ENCODE assay signal across 9 mouse cellular contexts in the genomic region with DNA sequence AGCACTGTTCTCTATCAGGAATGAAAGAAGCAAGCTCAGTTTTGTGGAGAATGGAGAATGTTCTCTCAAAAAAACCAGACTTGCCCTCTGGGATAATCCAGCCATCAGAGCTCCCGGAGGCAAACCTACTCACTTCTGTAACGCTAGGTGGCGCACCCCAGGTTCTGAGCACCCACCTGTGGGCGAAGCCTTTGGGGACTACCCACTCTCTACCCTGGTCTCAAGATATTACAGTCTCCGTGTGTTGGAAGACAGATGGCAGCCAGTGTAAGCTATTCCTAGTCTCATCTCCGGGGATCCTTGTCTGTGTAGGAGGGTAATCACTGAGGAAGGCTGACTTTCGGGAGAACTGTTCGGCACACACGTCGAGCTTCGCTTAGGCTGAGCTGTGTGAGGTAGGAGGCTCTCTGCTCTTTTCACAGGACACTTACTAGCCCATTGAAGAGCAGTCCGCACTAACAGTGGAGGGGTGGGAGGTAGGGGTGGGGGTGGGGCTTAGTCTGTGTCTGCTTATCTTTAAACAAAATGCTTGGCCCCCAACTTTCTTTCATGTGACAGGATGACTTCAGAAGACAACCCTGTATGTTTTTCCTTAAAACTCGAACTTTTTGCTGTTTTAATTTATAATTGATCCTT. TPM values are rescaled to one million over a fixed set of nuclear protein-coding genes. Genes with fewer than 3 reads are reported as not detected.
A peak's percentile ranks its signal among the peaks of the same experiment; 100 is the strongest.
DNase-seq lines count a peak whose midpoint lies in the region; ATAC-seq lines count a peak whose summit lies in the region.
"Had no signal": no experiment of that assay in that cellular context is flagged by ENCODE, and none has a peak within 500 bp of the region (broad histone marks: within the 10 kb centered on the region; RNA-seq: fewer than 3 reads in every experiment).

No protein-coding gene starts in this region.

- ATAC-seq in intestine, embryonic 14.5 days (replicated peaks; ENCODE audit: low FRiP score, low TSS enrichment, low read depth) = no peak
- no peak for ATAC-seq in intestine, embryonic 16.5 days
- ATAC-seq in liver, embryonic 11.5 days (replicated peaks; ENCODE audit: low FRiP score) = peak; percentile 77

- H3K4me1 ChIP-seq in intestine, embryonic 14.5 days (replicated peaks; ENCODE audit: control insufficient read depth, insufficient read depth, low read length) = peaks cover 6% of the 10 kb centered on the region; the same call in 1 of the 2 replicates
- H3K4me1 ChIP-seq in intestine, embryonic 16.5 days (ENCODE audit: control insufficient read depth, insufficient read depth, low read length) = peaks cover 3% of the 10 kb centered on the region; the same call in 1 of the 2 replicates
- H3K4me1 ChIP-seq in liver, embryonic 11.5 days (replicated peaks; ENCODE audit: control insufficient read depth, insufficient read depth, low read length) = peaks cover 32% of the 10 kb centered on the region

- no peaks in the 10 kb centered on the region for H3K9me3 ChIP-seq in intestine, embryonic 14.5 days (ENCODE audit: control insufficient read depth, low read length)
- H3K9me3 ChIP-seq in intestine, embryonic 16.5 days (ENCODE audit: control insufficient read depth, low read length) = no peaks in the 10 kb centered on the region
- no peaks in the 10 kb centered on the region for H3K9me3 ChIP-seq in liver, embryonic 11.5 days (ENCODE audit: control insufficient read depth, low read length)
- H3K9me3 ChIP-seq: embryonic facial prominence, embryonic 12.5 days had no signal

- no peaks in the 10 kb centered on the region for H3K27me3 ChIP-seq in intestine, embryonic 14.5 days (replicated peaks; ENCODE audit: control insufficient read depth, insufficient read depth, low read length)
- no peaks in the 10 kb centered on the region for H3K27me3 ChIP-seq in intestine, embryonic 16.5 days (replicated peaks; ENCODE audit: control insufficient read depth, insufficient read depth, low read length)
- no peaks in the 10 kb centered on the region for H3K27me3 ChIP-seq in liver, embryonic 11.5 days (replicated peaks; ENCODE audit: control insufficient read depth, insufficient read depth, low read length)
- H3K27me3 ChIP-seq: embryonic facial prominence, embryonic 12.5 days had no signal

- H3K36me3 ChIP-seq in intestine, embryonic 14.5 days (ENCODE audit: control insufficient read depth, insufficient read depth, low read length) = no peaks in the 10 kb centered on the region
- no peaks in the 10 kb centered on the region for H3K36me3 ChIP-seq in intestine, embryonic 16.5 days (ENCODE audit: control insufficient read depth, insufficient read depth, low read length)
- H3K36me3 ChIP-seq in liver, embryonic 11.5 days (ENCODE audit: control insufficient read depth, insufficient read depth, low read length) = no peaks in the 10 kb centered on the region
- H3K36me3 ChIP-seq: embryonic facial prominence, embryonic 12.5 days had no signal

- peak; percentile 76 for DNase-seq in intestine, embryonic 14.5 days (ENCODE audit: low spot score)
- peak; percentile 84 for DNase-seq in ZHBTc4 (ENCODE audit: low read depth, low spot score)
- peak; percentile 74 for DNase-seq in embryo, embryonic 10.5 days (ENCODE audit: low spot score)
- DNase-seq in heart, postnatal 36 days = peak; percentile 61 to 66
- DNase-seq in liver, embryonic 11.5 days (ENCODE audit: low spot score) = peak; percentile 72
- DNase-seq in right cerebral cortex, postnatal 10 days (ENCODE audit: low spot score in 2 of 2) = peak; percentile 84
- peak; percentile 55 to 56 for DNase-seq in urinary bladder, postnatal 36 days (ENCODE audit: low spot score in 2 of 2)

- H3K9ac ChIP-seq in intestine, embryonic 14.5 days (ENCODE audit: low read length) = no peak overlapping the region
- H3K9ac ChIP-seq in intestine, embryonic 16.5 days (ENCODE audit: low read depth, low read length) = no peak overlapping the region
- peak overlapping the region; percentile 63 for H3K9ac ChIP-seq in liver, embryonic 11.5 days (ENCODE audit: low read depth, low read length)
- H3K9ac ChIP-seq: embryonic facial prominence, embryonic 12.5 days had no signal

- 32% methylated on average over 13 of the region's 13 CpGs for WGBS in intestine, embryonic 14.5 days
- 37% methylated on average over 13 of the region's 13 CpGs for WGBS in intestine, embryonic 16.5 days
- WGBS in liver, embryonic 11.5 days = 20% methylated on average over 13 of the region's 13 CpGs

- H3K4me2 ChIP-seq in intestine, embryonic 14.5 days (ENCODE audit: low read length) = 0 out of 2 replicates have a peak overlapping the region, but pooled peaks have one; percentile 4
- no peak overlapping the region for H3K4me2 ChIP-seq in intestine, embryonic 16.5 days (ENCODE audit: low read depth, low read length)
- H3K4me2 ChIP-seq in liver, embryonic 11.5 days = peak overlapping the region; percentile 65
- H3K4me2 ChIP-seq: embryonic facial prominence, embryonic 12.5 days had no signal

- no peak overlapping the region for H3K27ac ChIP-seq in intestine, embryonic 14.5 days (ENCODE audit: low read depth)
- H3K27ac ChIP-seq in intestine, embryonic 16.5 days (ENCODE audit: low read length) = no peak overlapping the region
- H3K27ac ChIP-seq in liver, embryonic 11.5 days (ENCODE audit: low read depth, low read length) = peak overlapping the region; percentile 77
- H3K27ac ChIP-seq: embryonic facial prominence, embryonic 12.5 days had no signal

- H3K4me3 ChIP-seq in intestine, embryonic 14.5 days (ENCODE audit: low read depth, low read length) = no peak overlapping the region
- H3K4me3 ChIP-seq in intestine, embryonic 16.5 days (ENCODE audit: low read length) = no peak overlapping the region
- peak overlapping the region; percentile 39 for H3K4me3 ChIP-seq in liver, embryonic 11.5 days (ENCODE audit: low read depth, low read length)
- H3K4me3 ChIP-seq: embryonic facial prominence, embryonic 12.5 days had no signal

- intact Hi-C loops in heart, postnatal 36 days (cut with DNase I) = loop anchor here (1.0 to 5.0 kb wide), 3 partner anchors 90 to 440 kb away; partner anchors contain the start of gene Ttf2

RNA-seq across cellular contexts. Expression of gene Igsf3, which starts 4.4 kb away (rescaled TPM):
- 18.3 and 19.3 TPM in 2 replicates for polyA plus RNA-seq in intestine, embryonic 14.5 days (2014; fragmentation: Nextera tagmentation; extraction: Ambion mirVana)
- polyA plus RNA-seq in intestine, embryonic 16.5 days (2015; fragmentation: Nextera tagmentation; extraction: Ambion mirVana) = 17.9 and 19.2 TPM in 2 replicates
- 10 to 100 TPM in 1 of 2 experiments, 1 to 10 TPM in 1; 9.9 to 13.2 TPM for total RNA-seq in heart, postnatal 36 days (2021)
- polyA plus RNA-seq in liver, embryonic 11.5 days (2014; fragmentation: Nextera tagmentation; extraction: Ambion mirVana) = 16.6 and 17.3 TPM in 2 replicates
